26 mouse cellular contexts compared by ENCODE assay signal in the genomic region with DNA sequence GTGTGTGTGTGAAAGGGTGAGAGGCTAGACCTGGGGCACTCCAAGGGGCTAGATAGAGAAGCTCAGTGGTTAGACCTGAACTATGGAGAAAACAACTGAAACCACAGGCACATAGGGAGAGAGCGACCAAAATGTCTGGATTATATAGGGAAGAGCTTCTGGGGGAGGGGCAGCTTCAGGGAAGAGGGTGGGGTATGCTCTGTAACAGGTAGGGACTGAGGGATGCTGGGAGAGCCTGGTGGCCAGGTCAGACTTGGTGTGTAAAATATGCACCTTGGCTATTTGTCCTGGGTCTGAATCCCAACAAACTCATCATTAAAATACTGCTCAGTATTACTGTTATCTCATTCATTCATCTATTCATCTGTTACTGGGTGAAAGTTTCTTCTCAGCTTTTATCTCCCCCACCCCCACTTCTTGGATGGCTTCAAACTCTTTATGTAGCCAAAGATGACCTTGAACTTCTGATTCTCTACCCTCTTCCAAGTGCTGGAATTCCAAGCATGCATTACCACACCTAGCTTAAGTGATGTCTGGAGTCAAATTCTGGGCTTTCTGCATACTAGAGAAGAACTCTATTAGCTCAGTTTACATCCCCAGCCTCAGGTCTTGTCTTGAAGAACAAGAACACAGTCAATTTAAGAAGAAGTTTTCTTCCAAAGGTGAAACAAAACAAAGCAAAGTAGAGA.
DNase-seq lines count a peak whose midpoint lies in the region; ATAC-seq and TF ChIP-seq lines count a peak whose summit lies in the region.
"Had no signal": no experiment of that assay in that cellular context is flagged by ENCODE, and none has a peak within 500 bp of the region (broad histone marks: within the 10 kb centered on the region; RNA-seq: fewer than 3 reads in every experiment).

No protein-coding gene starts in this region.

- no peak for DNase-seq in hindbrain, embryonic 10.5 days (ENCODE audit: low spot score)
- peak; percentile 98 for DNase-seq in ES-CJ7 (ENCODE audit: low read depth, low spot score)
- peak; percentile 100 for DNase-seq in R1 (ENCODE audit: low read depth, low spot score)
- no peak for DNase-seq in limb, embryonic 10.5 days (ENCODE audit: low spot score)
- DNase-seq in cerebellum, adult 2 months: no peak
- DNase-seq in adrenal gland, postnatal 14 days: no peak
- DNase-seq in retina, embryonic 14.5 days (ENCODE audit: low spot score): no peak
- DNase-seq: adrenal gland, adult 2 months; adrenal gland, postnatal 25 days; cerebellum, adult 18-20 months; cerebellum, adult 9-11 months; cerebellum, postnatal 25 days; forebrain, postnatal 0 days; gastrocnemius, postnatal 14 days; heart, adult 11 months had no signal

- H3K9ac ChIP-seq in hindbrain, embryonic 12.5 days: no peak overlapping the region
- H3K9ac ChIP-seq: embryonic facial prominence, embryonic 12.5 days; embryonic facial prominence, embryonic 15.5 days; forebrain, postnatal 0 days; hindbrain, embryonic 14.5 days had no signal

- no peaks in the 10 kb centered on the region for H3K9me3 ChIP-seq in hindbrain, embryonic 12.5 days (replicated peaks)
- no peaks in the 10 kb centered on the region for H3K9me3 ChIP-seq in hindbrain, embryonic 10.5 days
- no peaks in the 10 kb centered on the region for H3K9me3 ChIP-seq in limb, embryonic 10.5 days (replicated peaks)
- H3K9me3 ChIP-seq: embryonic facial prominence, embryonic 12.5 days; embryonic facial prominence, embryonic 15.5 days; G1E had no signal

- no peak for TF ChIP-seq POLR2A in cerebellum, adult 2 months (IDR thresholded peaks at IDR 0.05; ENCODE audit: borderline replicate concordance, insufficient read depth, low read length)

- no peaks in the 10 kb centered on the region for H3K36me3 ChIP-seq in hindbrain, embryonic 12.5 days
- H3K36me3 ChIP-seq in hindbrain, embryonic 10.5 days: no peaks in the 10 kb centered on the region
- no peaks in the 10 kb centered on the region for H3K36me3 ChIP-seq in limb, embryonic 10.5 days
- H3K36me3 ChIP-seq: embryonic facial prominence, embryonic 12.5 days; embryonic facial prominence, embryonic 15.5 days; G1E had no signal

- no peak for TF ChIP-seq CTCF in cerebellum, adult 2 months (IDR thresholded peaks at IDR 0.05; ENCODE audit: borderline replicate concordance, insufficient read depth, low read depth, low read length)

- peaks cover 10% of the 10 kb centered on the region for H3K4me1 ChIP-seq in hindbrain, embryonic 12.5 days
- peaks cover 9% of the 10 kb centered on the region; the same call in 1 of the 2 replicates for H3K4me1 ChIP-seq in hindbrain, embryonic 10.5 days (replicated peaks)
- H3K4me1 ChIP-seq in limb, embryonic 10.5 days: peaks cover 44% of the 10 kb centered on the region
- H3K4me1 ChIP-seq in cerebellum, adult 2 months (ENCODE audit: control insufficient read depth, insufficient read depth, low read length): no peaks in the 10 kb centered on the region

- H3K27me3 ChIP-seq in hindbrain, embryonic 12.5 days: no peaks in the 10 kb centered on the region
- H3K27me3 ChIP-seq in hindbrain, embryonic 10.5 days (ENCODE audit: insufficient read depth, poor library complexity, severe bottlenecking): no peaks in the 10 kb centered on the region
- 0 out of 2 replicates have a peak, but pooled peaks cover 6% of the 10 kb centered on the region for H3K27me3 ChIP-seq in limb, embryonic 10.5 days (ENCODE audit: low read depth, poor library complexity, severe bottlenecking)
- H3K27me3 ChIP-seq in cerebellum, adult 2 months (ENCODE audit: control insufficient read depth, insufficient read depth, low read length): no peaks in the 10 kb centered on the region
- H3K27me3 ChIP-seq: embryonic facial prominence, embryonic 12.5 days; embryonic facial prominence, embryonic 15.5 days had no signal

- no peak overlapping the region for H3K4me3 ChIP-seq in hindbrain, embryonic 12.5 days
- no peak overlapping the region for H3K4me3 ChIP-seq in hindbrain, embryonic 10.5 days
- no peak overlapping the region for H3K4me3 ChIP-seq in limb, embryonic 10.5 days
- no peak overlapping the region for H3K4me3 ChIP-seq in cerebellum, adult 2 months (replicated peaks; ENCODE audit: insufficient read depth, low read depth, low read length)
- H3K4me3 ChIP-seq: embryonic facial prominence, embryonic 12.5 days; embryonic facial prominence, embryonic 15.5 days; gastrocnemius, adult 2 months had no signal

- H3K4me2 ChIP-seq in hindbrain, embryonic 12.5 days (replicated peaks): no peak overlapping the region
- H3K4me2 ChIP-seq: embryonic facial prominence, embryonic 12.5 days; embryonic facial prominence, embryonic 15.5 days; heart, embryonic 11.5 days; hindbrain, embryonic 14.5 days had no signal

- 93% methylated on average over 1 of the region's 1 CpGs for WGBS in hindbrain, embryonic 12.5 days
- WGBS in hindbrain, embryonic 10.5 days: 81% methylated on average over 1 of the region's 1 CpGs
- WGBS in limb, embryonic 10.5 days: 91% methylated on average over 1 of the region's 1 CpGs
- 100% methylated on average over 1 of the region's 1 CpGs for WGBS in cerebellum, adult 2 months

- ATAC-seq in hindbrain, embryonic 12.5 days (ENCODE audit: low FRiP score): 0 out of 2 replicates have a peak, but pooled peaks have one; percentile 19
- ATAC-seq: forebrain, embryonic 14.5 days; forebrain, postnatal 0 days; hindbrain, postnatal 0 days; inflammation-experienced regulatory T-cells, adult 6 months; intestine, embryonic 16.5 days had no signal

- no peak overlapping the region for H3K27ac ChIP-seq in hindbrain, embryonic 12.5 days
- H3K27ac ChIP-seq in hindbrain, embryonic 10.5 days: no peak overlapping the region
- peak overlapping the region; percentile 50; the same call in 1 of the 2 replicates for H3K27ac ChIP-seq in limb, embryonic 10.5 days
- H3K27ac ChIP-seq in cerebellum, adult 2 months (ENCODE audit: insufficient read depth, low read length): no peak overlapping the region
- H3K27ac ChIP-seq: embryonic facial prominence, embryonic 12.5 days; embryonic facial prominence, embryonic 15.5 days; hindbrain, embryonic 14.5 days; hindbrain, postnatal 0 days had no signal

Comparison
In these comparisons a context has a peak if more than half of its experiments do, and no peak if none do; other contexts are left out.
1. DNase-seq: peak in ES-CJ7 (single experiment) and R1 (single experiment); none in hindbrain, embryonic 10.5 days (single experiment), limb, embryonic 10.5 days (single experiment), cerebellum, adult 2 months (0 of 2), adrenal gland, postnatal 14 days (single experiment) and retina, embryonic 14.5 days (single experiment).